Mouse (Mus musculus): ENCODE data around the gene Bmpr1b. TPM values are rescaled to one million over a fixed set of nuclear protein-coding genes. Genes with fewer than 3 reads are reported as not detected.

The Bmpr1b gene
- polyA plus RNA-seq, 1 experiment from 2014 or later = 4.1 TPM

DNA sequence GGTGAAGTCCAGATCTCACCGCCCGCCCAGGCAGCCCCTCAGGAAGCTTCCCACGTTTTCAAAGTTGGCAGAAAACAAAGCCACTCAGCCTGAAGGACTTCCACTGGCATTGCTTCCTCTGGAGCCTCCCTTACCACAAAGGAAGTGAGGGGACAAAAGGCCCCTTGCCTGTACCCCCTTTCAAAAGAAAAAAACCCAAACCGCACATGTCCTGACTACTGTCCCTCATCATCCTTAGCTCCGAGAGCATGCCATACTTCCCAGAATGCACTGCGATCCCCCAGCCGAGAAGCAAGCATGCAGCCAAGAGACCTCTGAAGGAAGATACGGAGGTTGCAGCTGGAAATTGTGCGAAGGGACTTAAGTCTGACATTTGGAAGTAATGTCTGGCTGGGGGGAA, 4.2 kb downstream of the Bmpr1b start:
- Histone ChIP-seq H3K4me2 (peak overlapping the region; percentile 5; the same call in 1 of the 2 replicates), H3K4me3 (no peak overlapping the region), H3K27ac (replicated peaks) (no peak overlapping the region), H3K4me1 (replicated peaks) (peaks cover 12% of the 10 kb centered on the region), H3K9ac (no peak overlapping the region), H3K9me3 (no peaks in the 10 kb centered on the region), H3K27me3 (no peaks in the 10 kb centered on the region), H3K36me3 (no peaks in the 10 kb centered on the region)
- no peak for ATAC-seq (ENCODE audit: low FRiP score, low read depth)
- WGBS = 55% methylated on average over 9 of the region's 9 CpGs

DNA sequence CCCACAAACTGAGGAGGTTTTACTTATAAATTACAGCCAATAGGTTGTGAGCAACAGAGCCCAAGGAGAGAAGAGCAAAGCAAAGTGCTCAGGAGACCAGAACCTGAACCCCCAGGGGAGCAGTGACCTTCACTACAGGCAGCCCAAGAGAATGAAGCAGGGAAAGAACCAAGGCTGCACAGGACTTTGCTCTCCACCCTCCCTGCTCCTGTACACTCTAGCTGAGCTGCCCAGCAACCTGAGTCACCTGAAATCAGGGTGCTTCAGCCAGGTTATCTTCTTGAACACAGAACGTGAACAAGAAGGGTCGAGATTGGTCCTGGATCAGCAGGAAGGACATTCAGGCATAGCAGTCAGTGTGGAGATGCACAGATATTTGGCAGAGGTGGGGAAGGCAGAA, 5.3 kb downstream of the Bmpr1b start:
- no peak for ATAC-seq (ENCODE audit: low FRiP score, low read depth)
- 91% methylated on average over 2 of the region's 2 CpGs for WGBS
- Histone ChIP-seq H3K27ac (replicated peaks) (no peak overlapping the region), H3K4me2 (no peak overlapping the region), H3K9ac (no peak overlapping the region), H3K4me1 (replicated peaks) (peaks cover 5% of the 10 kb centered on the region), H3K27me3 (no peaks in the 10 kb centered on the region), H3K4me3 (no peak overlapping the region), H3K9me3 (no peaks in the 10 kb centered on the region), H3K36me3 (no peaks in the 10 kb centered on the region)

DNA sequence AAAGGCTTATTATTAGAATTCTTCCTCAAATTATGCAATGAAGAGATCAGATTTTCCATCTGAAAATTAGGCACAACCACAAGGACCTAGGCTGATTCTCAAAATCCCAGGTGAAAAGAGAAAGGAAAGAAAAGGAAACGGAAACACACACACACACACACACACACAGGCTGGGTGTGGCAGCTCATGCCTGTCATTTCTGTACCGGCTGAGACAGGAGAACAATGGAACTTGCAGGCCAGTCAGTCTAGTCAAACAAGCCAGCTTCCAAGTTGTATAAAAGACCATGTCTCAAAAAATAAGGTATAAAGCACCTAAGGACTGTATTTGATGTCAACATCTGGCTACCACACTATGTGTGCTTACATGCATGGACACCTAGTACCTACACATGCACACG, 7.8 kb downstream of the Bmpr1b start:
- Histone ChIP-seq H3K4me3 (no peak overlapping the region), H3K9ac (no peak overlapping the region), H3K4me2 (no peak overlapping the region), H3K9me3 (no peaks in the 10 kb centered on the region), H3K4me1 (replicated peaks) (no peaks in the 10 kb centered on the region), H3K27ac (replicated peaks) (no peak overlapping the region), H3K27me3 (no peaks in the 10 kb centered on the region), H3K36me3 (no peaks in the 10 kb centered on the region)
- 81% methylated on average over 3 of the region's 3 CpGs for WGBS
- no peak for ATAC-seq (ENCODE audit: low FRiP score, low read depth)

DNA sequence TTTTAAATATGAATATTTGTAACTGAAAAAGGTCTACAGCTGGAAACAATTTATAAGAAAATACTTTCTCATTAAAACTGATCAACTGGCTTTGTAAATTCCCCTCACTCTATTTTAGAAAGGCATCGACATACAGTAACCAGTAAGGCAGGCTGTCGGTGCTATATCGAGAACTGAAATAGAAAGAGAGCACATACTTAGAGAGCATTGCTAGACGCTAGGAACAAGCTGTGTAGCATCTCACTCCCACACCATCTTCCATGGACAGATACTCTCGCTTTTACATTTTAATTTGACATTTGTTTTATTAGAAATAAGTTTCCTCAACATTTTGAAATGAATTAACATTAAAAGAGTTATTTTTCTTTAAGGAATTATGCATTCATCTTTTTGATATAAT, 17.2 kb downstream of the Bmpr1b start:
- Histone ChIP-seq H3K36me3 (no peaks in the 10 kb centered on the region), H3K4me3 (no peak overlapping the region), H3K9me3 (no peaks in the 10 kb centered on the region), H3K27me3 (no peaks in the 10 kb centered on the region), H3K27ac (replicated peaks) (no peak overlapping the region), H3K9ac (no peak overlapping the region), H3K4me2 (no peak overlapping the region), H3K4me1 (replicated peaks) (no peaks in the 10 kb centered on the region)
- no peak for ATAC-seq (ENCODE audit: low FRiP score, low read depth)
- WGBS = 90% methylated on average over 5 of the region's 5 CpGs

- no peak for ATAC-seq (ENCODE audit: low FRiP score, low read depth)
- no peaks in the 10 kb centered on the region for H3K4me1 ChIP-seq (replicated peaks)
- WGBS = 85% methylated on average over 5 of the region's 5 CpGs
- H3K4me3 ChIP-seq = no peak overlapping the region
- H3K36me3 ChIP-seq = no peaks in the 10 kb centered on the region
- H3K27ac ChIP-seq (replicated peaks) = no peak overlapping the region
- H3K9me3 ChIP-seq = no peaks in the 10 kb centered on the region
- H3K9ac ChIP-seq = no peak overlapping the region
- no peak overlapping the region for H3K4me2 ChIP-seq
- H3K27me3 ChIP-seq = no peaks in the 10 kb centered on the region
Observed at GRCm38 (mm10) chr3:142138796-142139195, 30.4 kb downstream of the Bmpr1b start.

- Histone ChIP-seq H3K27me3 (no peaks in the 10 kb centered on the region), H3K4me3 (no peak overlapping the region), H3K9me3 (no peaks in the 10 kb centered on the region), H3K4me1 (replicated peaks) (no peaks in the 10 kb centered on the region), H3K27ac (replicated peaks) (no peak overlapping the region), H3K36me3 (no peaks in the 10 kb centered on the region), H3K9ac (no peak overlapping the region), H3K4me2 (no peak overlapping the region)
- no peak for ATAC-seq (ENCODE audit: low FRiP score, low read depth)
- WGBS = 84% methylated on average over 1 of the region's 1 CpGs
Observed at GRCm38 (mm10) chr3:142126379-142126778, 42.8 kb downstream of the Bmpr1b start.

GRCm38 (mm10) chr3:142125556-142125955, 43.7 kb downstream of the Bmpr1b start:
- 73% methylated on average over 2 of the region's 2 CpGs for WGBS
- ATAC-seq (ENCODE audit: low FRiP score, low read depth) = no peak
- no peaks in the 10 kb centered on the region for H3K36me3 ChIP-seq

GRCm38 (mm10) chr3:142124255-142124654, 45.0 kb downstream of the Bmpr1b start:
- H3K36me3 ChIP-seq = no peaks in the 10 kb centered on the region
- H3K27ac ChIP-seq (replicated peaks) = no peak overlapping the region
- no peak overlapping the region for H3K4me3 ChIP-seq
- no peaks in the 10 kb centered on the region for H3K4me1 ChIP-seq (replicated peaks)
- no peak overlapping the region for H3K4me2 ChIP-seq
- no peaks in the 10 kb centered on the region for H3K27me3 ChIP-seq
- no peak for ATAC-seq (ENCODE audit: low FRiP score, low read depth)
- no peak overlapping the region for H3K9ac ChIP-seq
- 47% methylated on average over 6 of the region's 6 CpGs for WGBS
- no peaks in the 10 kb centered on the region for H3K9me3 ChIP-seq

More at GRCm38 (mm10) chr3:142125556-142125955, 43.7 kb downstream of the Bmpr1b start:
- Histone ChIP-seq H3K4me2 (no peak overlapping the region), H3K27me3 (no peaks in the 10 kb centered on the region), H3K4me3 (no peak overlapping the region), H3K9me3 (no peaks in the 10 kb centered on the region), H3K27ac (replicated peaks) (no peak overlapping the region), H3K4me1 (replicated peaks) (no peaks in the 10 kb centered on the region), H3K9ac (no peak overlapping the region)

GRCm38 (mm10) chr3:142122376-142122775, 46.8 kb downstream of the Bmpr1b start:
- Histone ChIP-seq H3K27ac (replicated peaks) (no peak overlapping the region), H3K4me1 (replicated peaks) (no peaks in the 10 kb centered on the region)
- WGBS = 90% methylated on average over 5 of the region's 5 CpGs

GRCm38 (mm10) chr3:142120795-142121194, 48.4 kb downstream of the Bmpr1b start:
- 74% methylated on average over 3 of the region's 3 CpGs for WGBS
- H3K9me3 ChIP-seq = no peaks in the 10 kb centered on the region
- H3K27me3 ChIP-seq = no peaks in the 10 kb centered on the region
- no peak overlapping the region for H3K4me3 ChIP-seq
- no peak overlapping the region for H3K4me2 ChIP-seq
- H3K4me1 ChIP-seq (replicated peaks) = no peaks in the 10 kb centered on the region
- H3K9ac ChIP-seq = no peak overlapping the region
- no peak overlapping the region for H3K27ac ChIP-seq (replicated peaks)
- no peaks in the 10 kb centered on the region for H3K36me3 ChIP-seq
- no peak for ATAC-seq (ENCODE audit: low FRiP score, low read depth)

More at GRCm38 (mm10) chr3:142122376-142122775, 46.8 kb downstream of the Bmpr1b start:
- Histone ChIP-seq H3K27me3 (no peaks in the 10 kb centered on the region), H3K9ac (no peak overlapping the region), H3K36me3 (no peaks in the 10 kb centered on the region), H3K9me3 (no peaks in the 10 kb centered on the region), H3K4me3 (no peak overlapping the region), H3K4me2 (no peak overlapping the region)
- no peak for ATAC-seq (ENCODE audit: low FRiP score, low read depth)

- H3K4me1 ChIP-seq (replicated peaks) = no peaks in the 10 kb centered on the region
- H3K9me3 ChIP-seq = no peaks in the 10 kb centered on the region
- no peak overlapping the region for H3K4me3 ChIP-seq
- no peak overlapping the region for H3K9ac ChIP-seq
- H3K36me3 ChIP-seq = no peaks in the 10 kb centered on the region
- H3K27me3 ChIP-seq = no peaks in the 10 kb centered on the region
- 50% methylated on average over 6 of the region's 6 CpGs for WGBS
- no peak overlapping the region for H3K27ac ChIP-seq (replicated peaks)
- no peak for ATAC-seq (ENCODE audit: low FRiP score, low read depth)
- H3K4me2 ChIP-seq = no peak overlapping the region
Observed at GRCm38 (mm10) chr3:142114762-142115316, 54.4 kb downstream of the Bmpr1b start.

GRCm38 (mm10) chr3:142114190-142114589, 55.0 kb downstream of the Bmpr1b start:
- whole genome bisulfite sequencing = 60% methylated on average over 3 of the region's 3 CpGs
- Histone ChIP-seq H3K9ac (no peak overlapping the region), H3K9me3 (no peaks in the 10 kb centered on the region), H3K4me2 (no peak overlapping the region), H3K4me3 (no peak overlapping the region), H3K4me1 (replicated peaks) (no peaks in the 10 kb centered on the region), H3K27me3 (no peaks in the 10 kb centered on the region), H3K36me3 (no peaks in the 10 kb centered on the region), H3K27ac (replicated peaks) (no peak overlapping the region)
- no peak for ATAC-seq (ENCODE audit: low FRiP score, low read depth)

DNA sequence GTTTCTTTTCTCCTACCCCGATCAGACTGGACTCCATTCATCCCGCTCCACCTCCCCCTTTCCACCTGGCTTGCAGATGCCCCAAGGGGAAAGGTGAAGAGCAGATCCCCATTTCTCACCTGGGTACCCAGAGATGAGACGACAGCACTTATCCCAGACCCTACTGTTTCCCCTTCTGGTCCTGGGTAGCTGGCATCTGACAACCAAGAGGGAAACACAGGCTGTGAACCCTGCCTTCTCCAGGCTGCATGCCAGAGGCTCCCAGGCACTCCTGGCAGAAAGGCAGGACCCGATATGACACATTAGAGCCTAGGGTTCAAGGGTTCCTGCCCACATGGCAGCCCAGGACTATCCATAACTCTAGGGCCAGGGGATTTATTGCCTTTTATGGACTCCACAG, 56.0 kb downstream of the Bmpr1b start:
- Histone ChIP-seq H3K27ac (replicated peaks) (no peak overlapping the region), H3K36me3 (no peaks in the 10 kb centered on the region), H3K4me2 (no peak overlapping the region), H3K9me3 (no peaks in the 10 kb centered on the region), H3K4me1 (replicated peaks) (no peaks in the 10 kb centered on the region), H3K27me3 (no peaks in the 10 kb centered on the region), H3K4me3 (no peak overlapping the region), H3K9ac (no peak overlapping the region)
- no peak for ATAC-seq (ENCODE audit: low FRiP score, low read depth)
- WGBS = 89% methylated on average over 4 of the region's 4 CpGs
